Mouse (Mus musculus) kidney, embryonic 16.5 days (tissue): ENCODE measurements around the gene Primpol. TPM values are rescaled to one million over a fixed set of nuclear protein-coding genes. Genes with fewer than 3 reads are reported as not detected.

Source experiments
- ATAC-seq: fragments of 200-750 bp; cut with Nextera tagmentation; 2 replicates; pipeline ENCODE4 v1.8.0; 2017; ENCODE audit warnings: moderate TSS enrichment; ENCODE audit not compliant: low FRiP score, low TSS enrichment
- H3K27ac ChIP-seq: fragments of 300-500 bp; sonication (generic); 2 replicates; pipeline ENCODE4 v1.5.1; 2014; ENCODE audit warnings: low read length
- H3K27me3 ChIP-seq: fragments of 300-500 bp; sonication (generic); 2 replicates; pipeline ENCODE4 v1.6.1; 2014; ENCODE audit warnings: low read length, control low read depth, mixed read lengths; ENCODE audit not compliant: insufficient read depth
- H3K36me3 ChIP-seq: fragments of 300-500 bp; sonication (generic); 2 replicates; pipeline ENCODE4 v1.6.1; 2014; ENCODE audit warnings: low read length, control low read depth, mixed read lengths; ENCODE audit not compliant: insufficient read depth
- H3K4me1 ChIP-seq: fragments of 300-500 bp; sonication (generic); 2 replicates; pipeline ENCODE4 v1.6.1; 2014; ENCODE audit warnings: low read length, control low read depth, mixed read lengths; ENCODE audit not compliant: insufficient read depth
- H3K4me2 ChIP-seq: fragments of 300-500 bp; sonication (generic); replicated peaks from 2 replicates; pipeline ENCODE4 v1.6.1; 2014; ENCODE audit warnings: low read depth, low read length
- H3K4me3 ChIP-seq: fragments of 300-500 bp; sonication (generic); 2 replicates; pipeline ENCODE4 v1.5.1; 2014; ENCODE audit warnings: mild to moderate bottlenecking, low read length
- H3K9ac ChIP-seq: fragments of 300-500 bp; sonication (generic); replicated peaks from 2 replicates; pipeline ENCODE4 v1.6.1; 2014; ENCODE audit warnings: low read length
- H3K9me3 ChIP-seq: fragments of 300-500 bp; sonication (generic); 2 replicates; pipeline ENCODE4 v1.6.1; 2016; ENCODE audit warnings: low read length, control low read depth
- WGBS: fragments of 180-500 bp; shearing (Covaris S2); extraction: QIAGEN DNeasy Blood & Tissue Kit; methylation state at CpG from one replicate; pipeline ENCODE4 v1.1.7; 2014; 5-methylcytosine and 5-hydroxymethylcytosine counted together
- polyA plus RNA-seq: library from polyadenylated mRNA; unstranded; fragments of >200 nt; fragmentation: Nextera tagmentation; extraction: Ambion mirVana; gene quantifications from 2 replicates; pipeline ENCODE4 v1.2.1, GENCODE M21; 2015

The Primpol gene
- polyA plus RNA-seq, 1 experiment from 2014 or later: 13.8 TPM

GRCm38 (mm10) chr8:46611557-46611956 is 5.5 kb downstream of the Primpol start:
- 88% methylated on average over 8 of the region's 8 CpGs for WGBS
- no peak overlapping the region for H3K9ac ChIP-seq
- H3K4me1 ChIP-seq: peaks cover 10% of the 10 kb centered on the region; the same call in 1 of the 2 replicates
- peaks cover 17% of the 10 kb centered on the region; the same call in 1 of the 2 replicates for H3K36me3 ChIP-seq
- no peaks in the 10 kb centered on the region for H3K27me3 ChIP-seq
- no peak overlapping the region for H3K27ac ChIP-seq
- H3K4me2 ChIP-seq: no peak overlapping the region
- H3K4me3 ChIP-seq: no peak overlapping the region
- no peak for ATAC-seq
- H3K9me3 ChIP-seq: no peaks in the 10 kb centered on the region

- WGBS: 90% methylated on average over 1 of the region's 1 CpGs
Measured at GRCm38 (mm10) chr8:46606930-46607329, 10.1 kb downstream of the Primpol start.

DNA sequence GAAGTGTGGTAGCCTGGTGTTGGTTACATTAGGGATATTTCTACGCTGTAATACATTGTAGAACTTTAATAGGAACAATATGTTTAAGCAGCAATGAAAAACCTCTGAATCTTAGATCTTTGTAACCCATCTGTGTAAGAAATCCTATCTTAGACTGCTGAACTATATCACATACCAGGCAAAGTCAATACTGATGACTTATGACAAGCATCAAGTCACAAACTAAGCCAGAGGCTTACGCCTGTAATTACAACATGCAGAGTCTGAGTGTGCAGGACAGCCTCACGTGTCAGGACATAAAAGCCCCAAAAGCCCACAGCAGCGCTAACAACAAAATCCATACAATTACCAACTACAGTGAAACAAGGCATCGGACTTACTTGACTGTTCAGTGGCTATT is 13.4 kb downstream of the Primpol start:
- Histone ChIP-seq H3K4me3 (no peak overlapping the region), H3K27ac (no peak overlapping the region), H3K9me3 (no peaks in the 10 kb centered on the region), H3K27me3 (no peaks in the 10 kb centered on the region), H3K9ac (no peak overlapping the region), H3K36me3 (peaks cover 9% of the 10 kb centered on the region; the same call in 1 of the 2 replicates), H3K4me2 (no peak overlapping the region), H3K4me1 (peaks cover 7% of the 10 kb centered on the region)
- WGBS: 88% methylated on average over 5 of the region's 5 CpGs
- no peak for ATAC-seq

More at GRCm38 (mm10) chr8:46606930-46607329, 10.1 kb downstream of the Primpol start:
- no peaks in the 10 kb centered on the region for H3K4me1 ChIP-seq
- H3K9me3 ChIP-seq: no peaks in the 10 kb centered on the region
- H3K27ac ChIP-seq: no peak overlapping the region
- no peak overlapping the region for H3K9ac ChIP-seq
- ATAC-seq: no peak
- H3K36me3 ChIP-seq: peaks cover 16% of the 10 kb centered on the region; the same call in 1 of the 2 replicates
- H3K27me3 ChIP-seq: no peaks in the 10 kb centered on the region
- no peak overlapping the region for H3K4me2 ChIP-seq
- H3K4me3 ChIP-seq: no peak overlapping the region

DNA sequence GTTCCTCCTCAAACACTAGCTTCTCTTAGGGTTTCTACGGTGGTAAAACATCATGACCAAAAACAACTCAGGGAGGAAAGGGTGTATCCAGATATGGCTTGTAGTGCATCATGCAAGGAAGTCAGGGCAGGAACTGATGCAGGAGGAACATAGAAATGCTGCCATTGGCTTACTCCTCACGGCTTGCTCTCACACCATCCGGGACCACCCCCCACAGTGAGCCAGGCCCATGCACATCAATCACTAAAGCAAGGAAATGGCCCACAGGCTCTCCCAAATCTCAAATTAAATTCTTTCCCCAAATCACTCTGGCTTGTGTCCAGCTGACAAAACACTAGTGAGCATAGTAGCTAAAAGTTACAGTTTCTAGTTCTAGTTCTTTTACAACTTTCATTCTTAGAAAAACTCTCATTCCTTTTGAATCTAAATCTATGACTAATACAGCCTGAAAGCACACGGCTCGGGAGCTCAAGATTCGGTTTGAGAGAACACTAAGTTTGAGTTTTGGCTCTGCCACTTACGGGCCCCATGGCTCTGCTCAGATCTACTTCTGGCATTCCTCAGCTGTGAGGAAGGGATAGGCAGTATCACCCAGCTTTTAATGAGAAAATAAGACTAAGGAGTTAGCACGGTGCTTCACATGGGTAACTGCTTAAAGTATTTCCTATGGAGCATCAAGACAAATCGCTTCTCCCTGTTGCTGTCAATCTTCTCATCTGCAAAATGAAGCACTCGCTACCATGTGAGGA is 15.9 kb downstream of the Primpol start:
- no peaks in the 10 kb centered on the region for H3K36me3 ChIP-seq
- H3K4me2 ChIP-seq: no peak overlapping the region
- WGBS: 49% methylated on average over 10 of the region's 10 CpGs
- no peak for ATAC-seq
- no peaks in the 10 kb centered on the region for H3K27me3 ChIP-seq
- H3K9ac ChIP-seq: no peak overlapping the region
- H3K4me1 ChIP-seq: peaks cover 7% of the 10 kb centered on the region
- no peaks in the 10 kb centered on the region for H3K9me3 ChIP-seq
- H3K27ac ChIP-seq: no peak overlapping the region
- no peak overlapping the region for H3K4me3 ChIP-seq

GRCm38 (mm10) chr8:46599314-46599904 is 17.6 kb downstream of the Primpol start:
- no peaks in the 10 kb centered on the region for H3K36me3 ChIP-seq
- WGBS: 92% methylated on average over 7 of the region's 7 CpGs
- no peak overlapping the region for H3K9ac ChIP-seq
- H3K4me3 ChIP-seq: no peak overlapping the region
- no peak overlapping the region for H3K27ac ChIP-seq
- no peaks in the 10 kb centered on the region for H3K27me3 ChIP-seq
- H3K4me1 ChIP-seq: peaks cover 7% of the 10 kb centered on the region
- no peak for ATAC-seq
- no peaks in the 10 kb centered on the region for H3K9me3 ChIP-seq
- H3K4me2 ChIP-seq: no peak overlapping the region

GRCm38 (mm10) chr8:46598753-46599152 is 18.3 kb downstream of the Primpol start:
- H3K9ac ChIP-seq: no peak overlapping the region
- no peak overlapping the region for H3K27ac ChIP-seq
- H3K4me1 ChIP-seq: peaks cover 7% of the 10 kb centered on the region
- H3K27me3 ChIP-seq: no peaks in the 10 kb centered on the region
- no peak overlapping the region for H3K4me3 ChIP-seq
- H3K9me3 ChIP-seq: no peaks in the 10 kb centered on the region
- H3K36me3 ChIP-seq: no peaks in the 10 kb centered on the region
- no peak overlapping the region for H3K4me2 ChIP-seq
- WGBS: 97% methylated on average over 5 of the region's 5 CpGs
- no peak for ATAC-seq

DNA sequence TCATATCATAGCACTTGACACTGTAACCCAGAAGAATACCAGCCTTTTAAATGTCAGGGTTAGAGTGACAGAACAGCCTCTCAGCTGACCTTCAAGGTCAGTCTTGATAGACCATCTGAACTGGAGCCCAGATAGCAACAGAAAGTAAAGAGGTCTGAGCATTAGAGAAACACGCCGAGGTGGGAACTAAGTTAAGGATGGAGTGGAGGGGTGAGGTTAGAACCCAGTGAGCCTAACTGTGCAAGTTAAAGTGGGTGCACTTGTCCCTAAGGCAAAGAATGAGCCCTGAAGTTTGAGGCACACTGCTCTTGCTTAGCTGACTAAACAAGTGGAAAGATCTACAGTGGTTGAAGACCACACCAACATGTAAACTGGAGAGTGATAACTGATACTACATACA is 18.9 kb downstream of the Primpol start:
- H3K9ac ChIP-seq: no peak overlapping the region
- no peaks in the 10 kb centered on the region for H3K27me3 ChIP-seq

GRCm38 (mm10) chr8:46597411-46597810 is 19.6 kb downstream of the Primpol start:
- Histone ChIP-seq H3K4me3 (no peak overlapping the region), H3K36me3 (no peaks in the 10 kb centered on the region), H3K9me3 (no peaks in the 10 kb centered on the region), H3K4me1 (peaks cover 7% of the 10 kb centered on the region), H3K9ac (no peak overlapping the region), H3K27ac (no peak overlapping the region), H3K4me2 (no peak overlapping the region), H3K27me3 (no peaks in the 10 kb centered on the region)
- ATAC-seq: no peak
- WGBS: 75% methylated on average over 2 of the region's 2 CpGs

More for the DNA sequence above, 18.9 kb downstream of the Primpol start:
- Histone ChIP-seq H3K36me3 (no peaks in the 10 kb centered on the region), H3K9me3 (no peaks in the 10 kb centered on the region), H3K4me3 (no peak overlapping the region), H3K4me1 (peaks cover 7% of the 10 kb centered on the region), H3K27ac (no peak overlapping the region), H3K4me2 (no peak overlapping the region)
- 87% methylated on average over 2 of the region's 2 CpGs for whole genome bisulfite sequencing
- ATAC-seq: no peak

DNA sequence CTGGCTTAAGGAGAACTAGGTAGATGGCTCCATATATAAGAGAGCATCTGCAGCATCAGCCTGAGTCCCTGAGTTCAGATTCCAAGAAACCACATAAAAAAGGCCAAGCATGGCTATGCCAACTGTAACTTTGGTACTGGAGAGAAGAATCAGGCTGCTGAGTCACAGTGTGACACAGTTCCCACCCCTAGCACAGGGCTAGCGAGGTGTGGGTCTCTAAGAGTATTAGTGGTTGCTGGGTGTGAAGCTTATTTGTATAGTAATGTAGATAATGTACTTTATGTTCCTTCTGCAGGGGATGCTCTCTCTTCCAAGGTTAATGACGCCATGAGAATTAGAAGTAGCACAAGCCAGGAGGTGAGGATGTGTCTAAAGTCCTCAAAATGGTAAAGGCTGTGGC is 20.5 kb downstream of the Primpol start:
- ATAC-seq: no peak
- Histone ChIP-seq H3K36me3 (no peaks in the 10 kb centered on the region), H3K9ac (no peak overlapping the region), H3K27ac (no peak overlapping the region), H3K9me3 (no peaks in the 10 kb centered on the region), H3K27me3 (no peaks in the 10 kb centered on the region), H3K4me3 (no peak overlapping the region), H3K4me1 (peaks cover 6% of the 10 kb centered on the region), H3K4me2 (no peak overlapping the region)
- 86% methylated on average over 2 of the region's 2 CpGs for WGBS

GRCm38 (mm10) chr8:46595593-46595992 is 21.4 kb downstream of the Primpol start:
- 71% methylated on average over 2 of the region's 2 CpGs for WGBS
- no peak for ATAC-seq
- Histone ChIP-seq H3K9ac (no peak overlapping the region), H3K27ac (no peak overlapping the region), H3K36me3 (no peaks in the 10 kb centered on the region), H3K4me1 (no peaks in the 10 kb centered on the region), H3K4me2 (no peak overlapping the region), H3K4me3 (no peak overlapping the region), H3K27me3 (no peaks in the 10 kb centered on the region), H3K9me3 (no peaks in the 10 kb centered on the region)
